In the genomic region with DNA sequence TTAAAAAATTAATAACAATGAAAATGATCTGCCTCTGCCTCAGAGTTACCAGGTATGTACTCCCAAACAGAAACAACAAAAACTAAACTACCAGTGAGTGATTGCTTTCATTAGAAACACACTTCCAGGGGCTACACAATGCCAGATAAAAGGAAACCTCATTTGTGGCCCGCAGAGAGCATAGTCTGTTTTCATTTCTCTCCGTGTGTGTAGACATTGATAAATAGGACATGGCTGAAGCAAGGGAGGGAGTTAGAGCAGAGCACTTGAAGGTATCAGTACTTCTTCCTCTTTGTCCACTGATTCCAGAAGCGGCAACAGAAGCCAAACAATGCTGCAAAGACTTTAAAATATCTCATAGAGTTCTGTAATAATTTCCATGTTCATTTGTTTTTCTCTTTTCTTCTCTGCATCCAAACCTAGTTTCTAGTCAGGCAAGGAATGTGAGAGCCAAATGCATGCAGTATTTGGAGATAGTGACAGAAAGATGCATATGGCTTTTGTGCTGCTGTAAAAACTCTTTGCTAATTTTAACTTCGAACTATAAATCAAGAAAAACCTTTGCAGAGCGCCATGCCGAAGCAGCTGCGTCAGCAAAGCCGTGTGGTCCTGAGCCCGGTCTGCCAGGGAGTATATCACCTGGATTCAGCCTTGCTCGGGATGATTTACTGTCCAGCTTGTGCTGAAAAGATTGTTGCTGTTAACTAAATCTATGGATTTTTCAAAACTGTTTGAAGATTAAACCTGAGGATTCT, we compare ENCODE assay signal across 13 mouse cellular contexts.
DNase-seq lines count a peak whose midpoint lies in the region; ATAC-seq lines count a peak whose summit lies in the region.
"Had no signal": no experiment of that assay in that cellular context is flagged by ENCODE, and none has a peak within 500 bp of the region (broad histone marks: within the 10 kb centered on the region; RNA-seq: fewer than 3 reads in every experiment).

No protein-coding gene starts in this region.

- peak; percentile 41 for DNase-seq in embryo, embryonic 10 days (ENCODE audit: low spot score)
- no peak for DNase-seq in embryo, embryonic 9.5 days (ENCODE audit: extremely low spot score)
- no peak for DNase-seq in kidney, postnatal 36 days
- no peak for DNase-seq in ovary, postnatal 36 days (ENCODE audit: low spot score)
- DNase-seq in thymus, postnatal 25 days, result no peak
- DNase-seq: cerebellum, adult 8-10 months; lung, adult 2 months had no signal

- no peaks in the 10 kb centered on the region for H3K9me3 ChIP-seq in kidney, embryonic 16.5 days (ENCODE audit: low read length)
- H3K9me3 ChIP-seq in hindbrain, embryonic 16.5 days (ENCODE audit: control insufficient read depth, low read length), result no peaks in the 10 kb centered on the region
- H3K9me3 ChIP-seq in neural tube, embryonic 13.5 days, result no peaks in the 10 kb centered on the region
- H3K9me3 ChIP-seq: embryonic facial prominence, embryonic 12.5 days; megakaryocyte, embryonic 14.5 days had no signal

- no peaks in the 10 kb centered on the region for H3K27me3 ChIP-seq in kidney, embryonic 16.5 days (ENCODE audit: insufficient read depth, low read length)
- no peaks in the 10 kb centered on the region for H3K27me3 ChIP-seq in hindbrain, embryonic 16.5 days (replicated peaks; ENCODE audit: control insufficient read depth, insufficient read depth, low read length)
- no peaks in the 10 kb centered on the region for H3K27me3 ChIP-seq in neural tube, embryonic 13.5 days
- H3K27me3 ChIP-seq: embryonic facial prominence, embryonic 12.5 days; megakaryocyte, embryonic 14.5 days had no signal

- no peaks in the 10 kb centered on the region for H3K4me1 ChIP-seq in kidney, embryonic 16.5 days (ENCODE audit: insufficient read depth, low read length)
- H3K4me1 ChIP-seq in hindbrain, embryonic 16.5 days (ENCODE audit: control insufficient read depth, insufficient read depth, low read depth, low read length), result peaks cover 11% of the 10 kb centered on the region
- peaks cover 37% of the 10 kb centered on the region for H3K4me1 ChIP-seq in neural tube, embryonic 13.5 days (replicated peaks)
- H3K4me1 ChIP-seq: embryonic facial prominence, embryonic 12.5 days; megakaryocyte, embryonic 14.5 days had no signal

- H3K4me3 ChIP-seq in kidney, embryonic 16.5 days (ENCODE audit: low read length), result no peak overlapping the region
- H3K4me3 ChIP-seq in hindbrain, embryonic 16.5 days (ENCODE audit: low read length), result no peak overlapping the region
- no peak overlapping the region for H3K4me3 ChIP-seq in neural tube, embryonic 13.5 days
- H3K4me3 ChIP-seq: embryonic facial prominence, embryonic 12.5 days; megakaryocyte, embryonic 14.5 days had no signal

- peak overlapping the region; percentile 19 for H3K4me2 ChIP-seq in kidney, embryonic 16.5 days (replicated peaks; ENCODE audit: low read depth, low read length)
- H3K4me2 ChIP-seq in hindbrain, embryonic 16.5 days (ENCODE audit: low read length), result peak overlapping the region; percentile 38
- H3K4me2 ChIP-seq in neural tube, embryonic 13.5 days, result peak overlapping the region; percentile 31
- H3K4me2 ChIP-seq: embryonic facial prominence, embryonic 12.5 days had no signal

- H3K36me3 ChIP-seq in kidney, embryonic 16.5 days (ENCODE audit: insufficient read depth, low read length), result no peaks in the 10 kb centered on the region
- H3K36me3 ChIP-seq in hindbrain, embryonic 16.5 days (ENCODE audit: control insufficient read depth, insufficient read depth, low read length), result no peaks in the 10 kb centered on the region
- no peaks in the 10 kb centered on the region for H3K36me3 ChIP-seq in neural tube, embryonic 13.5 days
- H3K36me3 ChIP-seq: embryonic facial prominence, embryonic 12.5 days had no signal

- H3K27ac ChIP-seq in kidney, embryonic 16.5 days (ENCODE audit: low read length), result no peak overlapping the region
- no peak overlapping the region; the same call in 1 of the 2 replicates for H3K27ac ChIP-seq in hindbrain, embryonic 16.5 days (ENCODE audit: low read depth, low read length)
- H3K27ac ChIP-seq in neural tube, embryonic 13.5 days (replicated peaks), result peak overlapping the region; percentile 84
- H3K27ac ChIP-seq: embryonic facial prominence, embryonic 12.5 days had no signal

- ATAC-seq in kidney, embryonic 16.5 days (ENCODE audit: low FRiP score, low TSS enrichment), result no peak
- ATAC-seq in hindbrain, embryonic 16.5 days, result peak; percentile 78
- no peak for ATAC-seq in neural tube, embryonic 13.5 days (ENCODE audit: low read depth)
- ATAC-seq: inflammation-experienced regulatory T-cells, adult 6 months had no signal

- no peak overlapping the region for H3K9ac ChIP-seq in kidney, embryonic 16.5 days (replicated peaks; ENCODE audit: low read length)
- H3K9ac ChIP-seq in hindbrain, embryonic 16.5 days (ENCODE audit: low read depth, low read length), result no peak overlapping the region
- 0 out of 2 replicates have a peak overlapping the region, but pooled peaks have one; percentile 22 for H3K9ac ChIP-seq in neural tube, embryonic 13.5 days
- H3K9ac ChIP-seq: embryonic facial prominence, embryonic 12.5 days had no signal

- WGBS in kidney, embryonic 16.5 days, result 25% methylated on average over 10 of the region's 10 CpGs
- 54% methylated on average over 10 of the region's 10 CpGs for WGBS in hindbrain, embryonic 16.5 days
- WGBS in neural tube, embryonic 13.5 days, result 36% methylated on average over 10 of the region's 10 CpGs
